Mouse (Mus musculus) thymus, adult 18-20 months (tissue): ENCODE measurements around the gene Ppp3cb.

ENCODE experiments used
- DNase-seq, 2 experiments: peaks; one replicate each; pipeline ENCODE4 v3.0.0; 2022; ENCODE audit warnings: mixed read lengths in 2 of 2

Gene Ppp3cb

DNA sequence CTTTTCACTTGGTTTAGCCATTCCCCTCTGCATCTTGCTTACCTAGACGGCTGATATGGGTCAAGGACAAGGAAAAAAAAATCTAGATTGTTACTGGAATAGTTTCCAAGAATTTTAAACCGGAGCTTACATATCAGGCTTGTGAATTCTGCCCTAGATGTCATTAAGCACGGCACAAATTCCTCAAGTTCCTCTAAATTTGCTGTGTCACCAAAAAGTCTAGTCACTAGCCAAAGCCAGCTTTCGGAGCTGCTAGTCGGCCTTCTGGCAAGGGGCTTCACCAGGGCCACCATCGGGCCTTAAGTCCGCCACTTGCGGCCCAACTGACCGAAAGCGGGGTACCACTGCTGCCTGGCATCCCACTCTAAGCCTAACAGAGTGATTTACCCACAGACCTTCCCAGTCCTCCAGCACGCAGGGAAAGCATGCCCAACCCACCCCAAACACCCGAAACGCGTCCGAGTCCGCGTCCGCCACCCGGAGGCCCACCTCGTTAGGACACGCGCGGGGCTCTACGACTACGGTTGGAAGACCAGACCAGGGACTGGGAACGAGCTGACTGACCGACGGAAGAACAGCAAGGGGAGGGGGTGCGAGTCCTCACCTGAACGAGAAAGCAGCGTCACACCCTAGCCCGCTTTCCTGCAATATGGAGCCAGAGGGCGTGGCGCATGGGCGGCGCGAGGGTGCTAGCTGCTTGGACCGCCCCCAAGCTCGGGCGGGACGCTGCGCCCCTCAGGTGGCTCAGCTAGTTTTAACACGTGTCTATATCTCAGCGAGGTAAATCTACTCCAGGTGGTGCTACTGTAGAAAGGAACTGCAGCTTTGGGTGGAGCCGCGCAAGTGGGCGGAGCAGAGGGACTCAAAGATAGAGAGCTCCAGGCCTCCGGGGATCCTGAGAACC is 66.8 kb downstream of the Ppp3cb start, which contains the start of gene Anxa7:
Gene Anxa7 (minus strand): TSS at position 843 of the 904 bp plus-strand sequence.
- DNase-seq, result peak; percentile 68 to 78

DNA sequence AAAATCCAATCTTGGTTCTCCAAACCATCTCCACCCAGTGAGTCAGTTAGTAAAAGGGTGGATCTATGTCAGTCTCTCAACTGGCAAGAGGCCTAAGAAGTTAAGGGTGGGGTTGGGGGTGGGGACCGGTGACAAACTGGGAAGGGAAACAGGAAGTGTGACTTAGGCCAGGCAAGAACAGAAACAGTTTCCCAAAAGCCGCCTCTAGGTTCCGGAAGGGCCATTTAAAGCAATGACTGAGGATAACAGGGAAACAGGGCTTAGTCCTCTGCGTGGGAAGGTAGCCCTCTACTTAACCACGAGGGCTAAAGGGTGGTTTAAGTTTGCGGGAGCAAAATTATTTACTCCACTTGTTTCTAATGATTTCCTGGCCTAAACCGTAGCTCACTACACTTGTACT is 67.6 kb downstream of the Ppp3cb start:
- peak; percentile 3 to 21 for DNase-seq

DNA sequence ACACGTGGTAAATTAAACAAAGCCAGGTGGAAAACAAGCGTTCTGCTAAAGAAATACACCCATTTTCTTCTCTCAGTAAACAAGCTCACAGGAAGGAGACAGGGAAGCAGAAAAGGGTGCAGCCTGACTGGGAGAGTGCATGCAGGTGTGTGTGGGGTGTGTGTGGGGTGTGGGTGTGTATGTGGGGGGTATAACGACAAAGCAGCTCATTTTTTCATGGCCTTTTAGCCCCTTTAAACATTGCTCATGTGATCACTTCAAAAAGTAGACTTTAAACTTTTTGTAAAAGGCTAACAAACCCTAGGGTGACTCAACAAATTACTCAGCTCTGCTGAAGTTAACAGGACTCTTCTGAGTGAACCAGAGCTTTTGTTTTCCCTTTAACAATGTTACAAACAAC is 68.0 kb downstream of the Ppp3cb start:
- peak in 1 of 2 experiments; percentile 26 for DNase-seq

DNA sequence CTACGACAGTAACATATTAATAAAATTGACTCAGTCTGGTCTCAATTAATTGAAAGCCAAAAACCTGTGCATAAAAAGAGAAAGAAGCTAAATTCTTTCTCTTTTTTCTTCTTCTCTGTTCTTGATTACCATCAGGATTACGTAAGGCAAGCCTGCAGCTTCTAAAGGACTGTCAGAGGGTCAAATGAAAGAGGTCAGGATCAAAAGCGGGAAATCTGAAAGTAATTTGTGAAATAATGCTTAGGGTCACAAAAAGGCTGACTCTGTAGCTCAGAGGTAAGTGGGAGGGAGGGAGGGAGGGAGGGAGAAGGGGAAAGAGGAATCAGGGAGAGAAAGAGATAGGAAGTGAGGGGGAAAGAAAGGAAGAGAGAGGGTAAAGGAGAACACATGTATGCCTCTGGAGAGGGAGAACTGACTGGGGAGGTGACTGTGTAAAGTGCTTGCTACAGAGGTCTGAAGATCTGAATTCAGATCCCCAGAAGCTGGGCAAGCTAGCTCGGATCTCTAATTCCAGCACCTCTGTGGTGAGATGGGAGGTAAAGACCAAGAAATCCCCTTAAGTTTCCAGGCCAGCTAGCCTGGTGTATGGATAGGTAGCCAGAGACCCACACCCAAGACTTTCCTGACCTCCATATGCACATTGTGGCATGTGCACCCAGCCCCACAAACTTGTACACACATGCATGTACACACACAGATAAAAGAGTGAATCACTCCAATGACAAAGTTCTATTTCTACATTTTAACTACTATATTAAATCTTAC is 68.9 kb downstream of the Ppp3cb start:
- DNase-seq, result no peak

DNA sequence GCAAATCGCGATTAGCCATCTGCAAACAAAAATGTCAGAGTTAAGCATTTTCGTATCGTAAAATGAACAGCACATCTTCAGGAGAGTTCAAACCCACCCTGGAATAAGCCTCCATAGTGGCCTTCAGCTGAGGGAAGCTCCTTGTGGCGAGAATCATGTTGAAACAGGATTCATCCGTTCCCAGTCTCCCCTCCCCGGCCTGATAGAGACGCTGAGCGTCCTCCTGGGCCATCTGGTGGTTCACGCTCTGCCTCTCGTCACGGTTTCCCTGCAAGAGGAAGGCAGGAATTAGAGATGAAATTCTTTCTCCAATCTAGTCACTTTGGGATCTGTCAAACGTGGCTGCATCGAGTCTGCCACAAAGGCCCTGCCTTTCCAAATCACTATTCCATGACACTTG is 86.2 kb downstream of the Ppp3cb start:
- no peak for DNase-seq

DNA sequence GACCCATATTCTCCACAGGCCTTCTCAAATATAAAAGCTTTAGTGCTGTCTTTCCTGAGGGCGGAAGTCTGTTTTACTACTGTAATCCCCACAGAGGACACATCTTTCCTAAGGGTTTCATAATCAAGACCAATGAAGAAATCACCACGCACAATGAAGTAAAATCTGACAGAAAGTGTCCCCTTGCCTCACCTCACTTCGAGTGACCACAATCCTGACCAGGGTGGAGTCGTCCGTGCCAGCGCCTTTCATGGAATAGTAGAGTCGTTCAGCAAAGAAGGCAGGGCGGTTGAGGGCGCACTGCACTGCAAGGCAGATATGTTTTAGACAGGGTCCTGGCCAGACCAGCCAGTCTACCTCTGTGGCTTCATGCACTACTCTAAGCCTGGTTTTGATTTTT is 88.0 kb downstream of the Ppp3cb start:
- DNase-seq, result no peak

DNA sequence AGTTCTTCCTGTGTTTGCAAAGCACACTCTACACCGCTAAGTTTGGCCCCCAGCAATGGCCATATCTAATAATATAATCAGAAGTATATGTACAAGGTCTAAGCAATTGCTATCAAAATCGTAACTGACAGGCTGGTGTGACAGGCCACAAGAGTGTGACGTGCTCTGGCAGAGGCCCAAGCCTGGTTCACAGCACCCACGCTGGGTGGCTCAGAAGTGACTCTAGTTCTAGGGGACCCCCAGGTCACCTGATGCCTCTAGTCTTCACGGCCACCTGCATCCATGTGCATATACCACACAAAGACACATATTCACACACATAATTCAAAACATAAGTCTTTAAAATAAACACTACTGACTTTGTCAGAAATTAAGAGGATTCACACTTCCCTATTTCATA is 93.4 kb downstream of the Ppp3cb start:
- no peak for DNase-seq

DNA sequence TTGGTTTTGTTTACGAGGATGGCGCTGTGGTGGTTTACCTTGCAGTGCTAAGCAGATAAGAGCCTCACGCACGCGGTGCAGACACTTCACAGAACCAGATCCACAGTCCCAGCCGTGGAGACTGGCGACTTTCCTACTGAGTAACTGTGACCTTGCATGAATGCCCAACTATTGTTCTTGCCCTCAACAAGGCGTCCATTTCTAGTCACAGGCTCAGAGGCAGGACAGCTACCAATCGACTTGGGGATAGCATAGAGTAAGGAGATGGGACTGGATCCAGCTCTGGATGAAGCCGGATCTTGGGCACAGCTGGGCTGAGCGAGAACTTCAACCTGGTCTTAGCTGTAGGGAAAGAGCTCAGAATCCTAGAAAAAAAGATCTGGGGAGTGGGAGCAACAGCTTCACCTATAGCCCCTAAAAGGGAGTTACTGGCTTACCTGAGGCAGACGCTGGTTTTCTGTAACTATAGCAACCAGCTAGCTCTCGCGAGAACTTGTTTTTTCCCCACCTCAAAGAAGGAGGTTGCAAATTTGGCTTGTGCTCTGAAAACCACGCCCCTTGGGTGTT is 94.5 kb downstream of the Ppp3cb start, which contains the start of gene Cfap70:
Gene Cfap70 (minus strand): TSS at position 462 of the 567 bp plus-strand sequence.
- DNase-seq, result peak; percentile 17 to 46

DNA sequence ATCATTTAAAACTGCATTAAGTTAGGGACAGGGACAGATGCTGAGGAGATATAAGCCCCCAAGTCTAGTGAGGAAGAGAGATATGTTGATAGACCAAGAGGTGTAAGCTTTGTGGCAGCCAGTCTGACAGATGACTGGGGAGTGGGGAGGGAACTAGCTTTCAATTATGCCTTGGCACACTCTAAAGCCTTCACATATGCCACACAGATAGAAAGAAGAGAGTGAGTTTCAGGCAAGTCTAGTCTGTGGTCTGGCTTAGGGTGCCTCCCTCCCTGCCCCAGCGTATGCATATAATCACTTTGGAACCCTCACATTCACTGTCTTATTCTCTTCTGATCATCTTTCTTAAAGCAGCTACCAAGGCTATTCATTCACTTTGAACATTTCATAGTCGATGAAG is 95.1 kb downstream of the Ppp3cb start:
- DNase-seq, result no peak
